Mouse (Mus musculus) lung, postnatal 0 days (tissue): ENCODE results near the gene Larp1b. TPM values are rescaled to one million over a fixed set of nuclear protein-coding genes. Genes with fewer than 3 reads are reported as not detected.
"Not testable (repeated sequence)": the region's sequence is repeated elsewhere in the genome, so short reads cannot be mapped to it uniquely, and the experiment has no call there.

Source experiments
- ATAC-seq: fragments of 200-750 bp; cut with Nextera tagmentation; 2 replicates; pipeline ENCODE4 v1.8.0; 2017; ENCODE audit warnings: moderate library complexity
- DNase-seq: peaks from one replicate; pipeline ENCODE4 v3.0.0-alpha.2; 2016; ENCODE audit warnings: low spot score
- H3K27ac ChIP-seq: fragments of 300-500 bp; sonication (generic); 2 replicates; pipeline ENCODE4 v1.5.1; 2014; ENCODE audit warnings: antibody characterized with exemption, mild to moderate bottlenecking, low read length, mixed read lengths
- H3K27me3 ChIP-seq: fragments of 300-500 bp; sonication (generic); replicated peaks from 2 replicates; pipeline ENCODE4 v1.6.1; 2014; ENCODE audit warnings: low read length, mixed read lengths; ENCODE audit not compliant: insufficient read depth
- H3K36me3 ChIP-seq: fragments of 300-500 bp; sonication (generic); 2 replicates; pipeline ENCODE4 v1.6.1; 2014; ENCODE audit warnings: low read length, mixed read lengths; ENCODE audit not compliant: insufficient read depth
- H3K4me1 ChIP-seq: fragments of 300-500 bp; sonication (generic); 2 replicates; pipeline ENCODE4 v1.6.1; 2014; ENCODE audit warnings: antibody characterized with exemption, low read depth, low read length, mixed read lengths; ENCODE audit not compliant: insufficient read depth
- H3K4me2 ChIP-seq: fragments of 300-500 bp; sonication (generic); replicated peaks from 2 replicates; pipeline ENCODE4 v1.6.1; 2014; ENCODE audit warnings: low read depth, mild to moderate bottlenecking, low read length, moderate library complexity, mixed read lengths
- H3K4me3 ChIP-seq: fragments of 300-500 bp; sonication (generic); 2 replicates; pipeline ENCODE4 v1.5.1; 2014; ENCODE audit warnings: low read depth, low read length
- H3K9ac ChIP-seq: fragments of 300-500 bp; sonication (generic); replicated peaks from 2 replicates; pipeline ENCODE4 v1.6.1; 2014; ENCODE audit warnings: low read depth, mild to moderate bottlenecking
- H3K9me3 ChIP-seq: fragments of 300-500 bp; sonication (generic); 2 replicates; pipeline ENCODE4 v1.6.1; 2016; ENCODE audit warnings: low read length, mixed read lengths
- CTCF ChIP-seq: IDR thresholded peaks from 2 replicates; pipeline ENCODE4 v1.5.1; 2016; ENCODE audit warnings: antibody characterized with exemption, mild to moderate bottlenecking
- EP300 ChIP-seq: IDR thresholded peaks from 2 replicates; pipeline ENCODE4 v1.6.1; 2016; ENCODE audit warnings: antibody characterized with exemption, mild to moderate bottlenecking, control low read depth
- WGBS: fragments of 180-500 bp; shearing (Covaris S2); extraction: QIAGEN DNeasy Blood & Tissue Kit; methylation state at CpG from one replicate; pipeline ENCODE4 v1.1.7; 2014; 5-methylcytosine and 5-hydroxymethylcytosine counted together
- polyA plus RNA-seq: library from polyadenylated mRNA; unstranded; fragments of >200 nt; fragmentation: Nextera tagmentation; extraction: Ambion mirVana; gene quantifications from 2 replicates; pipeline ENCODE4 v1.2.1, GENCODE M21; 2015

Gene Larp1b
- 6.6 and 7.2 TPM in 2 replicates for polyA plus RNA-seq

DNA sequence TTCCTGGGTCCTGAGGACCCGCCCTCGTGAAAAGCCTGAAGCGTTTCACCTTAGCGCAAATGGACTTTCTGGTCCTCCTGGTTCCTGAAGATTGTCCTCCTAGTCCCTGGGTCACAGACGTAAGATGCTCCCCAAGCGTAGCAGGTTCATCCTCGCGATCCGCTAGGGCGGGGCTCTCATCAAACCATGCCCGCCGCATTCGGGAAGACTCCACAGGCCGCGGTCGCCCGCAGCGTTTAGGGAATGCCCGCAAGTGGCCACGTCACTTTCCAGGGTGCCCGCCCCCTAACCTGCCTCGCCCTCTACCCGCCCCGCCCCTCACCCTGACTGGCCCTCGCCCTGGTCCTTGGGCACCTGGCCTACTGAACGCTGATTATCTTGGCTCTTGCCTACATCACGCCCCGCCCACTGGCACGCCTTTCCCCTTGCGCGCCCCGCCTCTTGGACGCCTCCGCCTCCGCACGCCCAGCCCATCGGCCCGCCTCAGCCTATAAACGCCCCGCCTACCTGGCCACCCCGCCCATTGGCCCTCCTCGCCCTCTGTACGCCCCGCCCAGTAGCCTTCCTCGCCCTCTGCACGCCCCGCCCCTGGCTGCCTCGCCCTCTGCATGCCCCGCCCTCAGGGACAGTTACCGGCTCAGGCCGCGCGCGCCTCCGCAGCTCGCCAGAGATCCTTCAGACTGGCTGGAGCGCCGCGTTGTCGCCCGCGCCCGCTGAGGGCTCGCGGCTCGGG is at the start of gene Larp1b:
Gene Larp1b, plus strand, starts transcription at position 659 of the 733 bp plus-strand sequence.
- no peaks in the 10 kb centered on the region for H3K4me1 ChIP-seq
- ATAC-seq, result peak; percentile 96
- peak within 1 kb of the TSS; percentile 82 for H3K4me3 ChIP-seq
- H3K27me3 ChIP-seq, result no peaks in the 10 kb centered on the region
- TF ChIP-seq EP300 (no peak), CTCF (peak; percentile 8; the same call in 1 of the 2 replicates)
- H3K36me3 ChIP-seq, result no peaks in the 10 kb centered on the region
- no peaks in the 10 kb centered on the region for H3K9me3 ChIP-seq
- H3K9ac ChIP-seq, result peak within 1 kb of the TSS; percentile 65
- H3K27ac ChIP-seq, result peak within 1 kb of the TSS; percentile 94
- WGBS, result 2% methylated on average over 58 of the region's 66 CpGs
- DNase-seq, result peak; percentile 99
- H3K4me2 ChIP-seq, result peak within 1 kb of the TSS; percentile 98

GRCm38 (mm10) chr3:40902443-40902842 is 47.2 kb upstream of the Larp1b start, which contains the start of gene 1700034I23Rik:
Gene 1700034I23Rik, minus strand, starts transcription at chr3:40902543.
- not testable (repeated sequence) for ATAC-seq, H3K4me3 ChIP-seq, H3K9ac ChIP-seq, H3K27ac ChIP-seq, H3K36me3 ChIP-seq, H3K27me3 ChIP-seq, H3K4me2 ChIP-seq, H3K9me3 ChIP-seq, H3K4me1 ChIP-seq, DNase-seq
- 95% methylated on average over 5 of the region's 10 CpGs for WGBS

- no peak for DNase-seq
- Histone ChIP-seq H3K9ac (no peak overlapping the region), H3K4me3 (no peak overlapping the region), H3K27ac (no peak overlapping the region), H3K27me3 (no peaks in the 10 kb centered on the region), H3K4me2 (no peak overlapping the region), H3K4me1 (no peaks in the 10 kb centered on the region), H3K9me3 (no peaks in the 10 kb centered on the region), H3K36me3 (peaks cover 4% of the 10 kb centered on the region; the same call in 1 of the 2 replicates)
- no peak for ATAC-seq
- WGBS, result 64% methylated on average over 5 of the region's 5 CpGs
- TF ChIP-seq EP300 (no peak), CTCF (no peak)
Observed at GRCm38 (mm10) chr3:40938189-40938588, 11.4 kb upstream of the Larp1b start.

- H3K27ac ChIP-seq, result no peak overlapping the region
- H3K36me3 ChIP-seq, result peaks cover 4% of the 10 kb centered on the region; the same call in 1 of the 2 replicates
- DNase-seq, result no peak
- no peaks in the 10 kb centered on the region for H3K27me3 ChIP-seq
- no peak overlapping the region for H3K4me3 ChIP-seq
- H3K4me1 ChIP-seq, result no peaks in the 10 kb centered on the region
- TF ChIP-seq CTCF, result no peak
- TF ChIP-seq EP300, result no peak
- H3K9me3 ChIP-seq, result no peaks in the 10 kb centered on the region
- no peak overlapping the region for H3K4me2 ChIP-seq
- 92% methylated on average over 4 of the region's 4 CpGs for WGBS
- ATAC-seq, result no peak
- no peak overlapping the region for H3K9ac ChIP-seq
Observed at GRCm38 (mm10) chr3:40938592-40938991, 11.0 kb upstream of the Larp1b start.

DNA sequence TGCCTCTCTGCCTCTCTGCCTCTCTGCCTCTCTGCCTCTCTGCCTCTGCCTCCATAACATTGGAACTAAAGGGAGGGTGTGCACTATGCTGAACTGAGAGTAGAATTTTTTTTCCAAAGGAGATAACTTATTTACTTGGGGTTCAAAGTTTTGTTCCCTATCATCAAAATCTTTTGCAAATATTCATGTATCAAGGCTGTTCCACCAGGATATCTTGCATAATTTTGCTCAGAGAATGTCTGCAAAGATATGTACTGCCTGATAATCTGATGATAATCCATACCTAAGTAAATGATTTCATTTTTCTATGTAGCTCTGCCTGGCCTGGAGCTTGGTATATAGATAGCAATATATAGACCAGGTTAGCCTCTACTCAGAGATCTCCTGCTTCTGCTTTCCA is 10.6 kb upstream of the Larp1b start:
- DNase-seq (no peak), ATAC-seq (no peak)
- H3K4me2 ChIP-seq, result no peak overlapping the region
- H3K36me3 ChIP-seq, result peaks cover under 1% of the 10 kb centered on the region; the same call in 1 of the 2 replicates
- no peak overlapping the region for H3K27ac ChIP-seq
- TF ChIP-seq CTCF, result no peak
- TF ChIP-seq EP300, result no peak
- H3K9ac ChIP-seq, result no peak overlapping the region
- no peaks in the 10 kb centered on the region for H3K9me3 ChIP-seq
- no peaks in the 10 kb centered on the region for H3K4me1 ChIP-seq
- no peak overlapping the region for H3K4me3 ChIP-seq
- H3K27me3 ChIP-seq, result no peaks in the 10 kb centered on the region

- ATAC-seq (peak; percentile 25), DNase-seq (peak; percentile 56)
- Histone ChIP-seq H3K9me3 (no peaks in the 10 kb centered on the region), H3K4me1 (no peaks in the 10 kb centered on the region), H3K9ac (peak overlapping the region; percentile 65), H3K36me3 (no peaks in the 10 kb centered on the region), H3K27ac (peak overlapping the region; percentile 94), H3K4me2 (peak overlapping the region; percentile 98), H3K4me3 (peak overlapping the region; percentile 82), H3K27me3 (no peaks in the 10 kb centered on the region)
- WGBS, result 0% methylated on average over 23 of the region's 118 CpGs
- TF ChIP-seq EP300 (no peak), CTCF (no peak; the same call in 1 of the 2 replicates)
Observed at GRCm38 (mm10) chr3:40949903-40950600, 424 bp downstream of the Larp1b start.
